Mouse (Mus musculus) myocyte (in vitro differentiated cells): ENCODE data around the gene 4921536K21Rik. TPM values are rescaled to one million over a fixed set of nuclear protein-coding genes. Genes with fewer than 3 reads are reported as not detected.

ENCODE experiments used
- H3K27me3 ChIP-seq: one replicate; pipeline ENCODE4 v1.6.1; 2011; ENCODE audit not compliant: control insufficient read depth, insufficient read depth, insufficient read length
- H3K36me3 ChIP-seq: one replicate; pipeline ENCODE4 v1.6.1; 2011; ENCODE audit not compliant: control insufficient read depth, insufficient read depth
- H3K4me2 ChIP-seq: one replicate; pipeline ENCODE4 v1.6.1; 2011; ENCODE audit warnings: low read depth, control low read depth
- H3K4me3 ChIP-seq: one replicate; pipeline ENCODE4 v1.5.1; 2011; ENCODE audit warnings: mild to moderate bottlenecking, control low read depth, moderate library complexity
- H3K79me2 ChIP-seq: one replicate; pipeline ENCODE4 v1.6.1; 2011; ENCODE audit not compliant: control insufficient read depth, insufficient read depth
- H3ac ChIP-seq: one replicate; pipeline ENCODE4 v1.6.1; 2011; ENCODE audit not compliant: control insufficient read depth, insufficient read length
- CEBPB ChIP-seq: IDR thresholded peaks from 2 replicates; pipeline ENCODE4 v1.6.1; 2011; ENCODE audit warnings: mild to moderate bottlenecking, moderate library complexity; ENCODE audit not compliant: poor library complexity, insufficient read depth, severe bottlenecking
- E2F4 ChIP-seq: IDR thresholded peaks from one replicate; pipeline ENCODE4 v1.6.1; 2011; ENCODE audit warnings: mild to moderate bottlenecking, control low read depth, moderate library complexity; ENCODE audit not compliant: insufficient read depth
- MAX ChIP-seq: IDR thresholded peaks from one replicate; pipeline ENCODE4 v1.6.1; 2011; ENCODE audit warnings: low read depth, mild to moderate bottlenecking, control low read depth
- MYOD1 ChIP-seq, 3 experiments: IDR thresholded peaks; one replicate each; pipeline ENCODE4 v1.6.1; 2011; ENCODE audit warnings: control low read depth in 2 of 3, low read depth in 2 of 3, mild to moderate bottlenecking in 2 of 3, moderate library complexity in 1 of 3; ENCODE audit not compliant: insufficient read length in 2 of 3, control insufficient read depth in 1 of 3
- MYOG ChIP-seq, 3 experiments: IDR thresholded peaks; one replicate each; pipeline ENCODE4 v1.6.1; 2011; ENCODE audit warnings: control low read depth in 2 of 3, low read depth in 2 of 3, mild to moderate bottlenecking in 2 of 3; ENCODE audit not compliant: insufficient read length in 2 of 3, control insufficient read depth in 1 of 3, insufficient read depth in 1 of 3
- POLR2A ChIP-seq: IDR thresholded peaks from one replicate; pipeline ENCODE4 v1.6.1; 2011; ENCODE audit warnings: low read depth, mild to moderate bottlenecking, control low read depth, moderate library complexity; ENCODE audit not compliant: insufficient read length
- POLR2AphosphoS2 ChIP-seq: IDR thresholded peaks from one replicate; pipeline ENCODE4 v1.6.1; 2011; ENCODE audit warnings: low read depth, control low read depth; ENCODE audit not compliant: insufficient read length
- REST ChIP-seq: IDR thresholded peaks from one replicate; pipeline ENCODE4 v1.6.1; 2011; ENCODE audit warnings: mild to moderate bottlenecking, control low read depth, moderate library complexity; ENCODE audit not compliant: insufficient read depth, insufficient read length
- SRF ChIP-seq: IDR thresholded peaks from one replicate; pipeline ENCODE4 v1.6.1; 2011; ENCODE audit warnings: low read depth; ENCODE audit not compliant: control insufficient read depth, insufficient read length
- TCF12 ChIP-seq: IDR thresholded peaks from one replicate; pipeline ENCODE4 v1.6.1; 2011; ENCODE audit warnings: mild to moderate bottlenecking, control low read depth; ENCODE audit not compliant: poor library complexity, insufficient read depth, severe bottlenecking
- TCF3 ChIP-seq: IDR thresholded peaks from one replicate; pipeline ENCODE4 v1.6.1; 2011; ENCODE audit warnings: low read depth, control low read depth; ENCODE audit not compliant: insufficient read length
- USF1 ChIP-seq: IDR thresholded peaks from one replicate; pipeline ENCODE4 v1.6.1; 2011; ENCODE audit warnings: low read depth, mild to moderate bottlenecking, control low read depth, moderate library complexity
- polyA plus RNA-seq: library from polyadenylated mRNA; unstranded; fragments of >200 nt; fragmentation: generic; extraction: Trizol; gene quantifications from one replicate; pipeline ENCODE4 v1.2.1, GENCODE M21; 2012; ENCODE audit warnings: missing spikeins

The 4921536K21Rik gene
- polyA plus RNA-seq, 1 experiment: 1.3 TPM

- no peak overlapping the region for H3K4me3 ChIP-seq
- H3K36me3 ChIP-seq: no peaks in the 10 kb centered on the region
- no peak overlapping the region for H3ac ChIP-seq
- H3K79me2 ChIP-seq: no peaks in the 10 kb centered on the region
- no peaks in the 10 kb centered on the region for H3K27me3 ChIP-seq
- TF ChIP-seq MYOD1 (IDR thresholded peaks at IDR 0.05; ENCODE audit: control insufficient read depth in 1 of 3, insufficient read length in 2 of 3, low read depth in 2 of 3): no peak
- no peak for TF ChIP-seq TCF12
- no peak for TF ChIP-seq TCF3
- TF ChIP-seq E2F4: no peak
- TF ChIP-seq POLR2A: no peak
- TF ChIP-seq MYOG (IDR thresholded peaks at IDR 0.05; ENCODE audit: control insufficient read depth in 1 of 3, insufficient read depth in 1 of 3, insufficient read length in 2 of 3, low read depth in 2 of 3): no peak
- no peak for TF ChIP-seq MAX
- no peak for TF ChIP-seq SRF
- no peak for TF ChIP-seq POLR2AphosphoS2
- TF ChIP-seq CEBPB: no peak
- no peak for TF ChIP-seq USF1
- no peak overlapping the region for H3K4me2 ChIP-seq
These were observed 37.0 kb downstream of the 4921536K21Rik start for GRCm38 (mm10) chr11:3857902-3858301.

- Histone ChIP-seq H3K27me3 (no peaks in the 10 kb centered on the region), H3K4me2 (peak overlapping the region; percentile 67), H3K4me3 (no peak overlapping the region), H3K79me2 (no peaks in the 10 kb centered on the region), H3ac (no peak overlapping the region), H3K36me3 (no peaks in the 10 kb centered on the region)
- no peak for TF ChIP-seq POLR2AphosphoS2
- TF ChIP-seq USF1: no peak
- no peak for TF ChIP-seq SRF
- TF ChIP-seq REST: no peak
- TF ChIP-seq TCF3: no peak
- no peak for TF ChIP-seq POLR2A
- no peak for TF ChIP-seq MYOD1 (IDR thresholded peaks at IDR 0.05; ENCODE audit: control insufficient read depth in 1 of 3, insufficient read length in 2 of 3, low read depth in 2 of 3)
- TF ChIP-seq TCF12: no peak
- TF ChIP-seq E2F4: no peak
These were observed 39.1 kb downstream of the 4921536K21Rik start for GRCm38 (mm10) chr11:3855846-3856245.

GRCm38 (mm10) chr11:3854156-3854555, 40.7 kb downstream of the 4921536K21Rik start:
- Histone ChIP-seq H3K4me3 (no peak overlapping the region), H3K79me2 (no peaks in the 10 kb centered on the region), H3ac (no peak overlapping the region), H3K4me2 (no peak overlapping the region), H3K27me3 (no peaks in the 10 kb centered on the region), H3K36me3 (no peaks in the 10 kb centered on the region)
- TF ChIP-seq SRF (no peak), MYOD1 (IDR thresholded peaks at IDR 0.05; ENCODE audit: control insufficient read depth in 1 of 3, insufficient read length in 2 of 3, low read depth in 2 of 3) (no peak), POLR2AphosphoS2 (no peak), MAX (no peak), E2F4 (no peak), REST (no peak), MYOG (IDR thresholded peaks at IDR 0.05; ENCODE audit: control insufficient read depth in 1 of 3, insufficient read depth in 1 of 3, insufficient read length in 2 of 3, low read depth in 2 of 3) (no peak)

GRCm38 (mm10) chr11:3853481-3854034, 41.3 kb downstream of the 4921536K21Rik start:
- H3K4me3 ChIP-seq: no peak overlapping the region
- H3K4me2 ChIP-seq: no peak overlapping the region
- no peaks in the 10 kb centered on the region for H3K36me3 ChIP-seq
- TF ChIP-seq MYOG (IDR thresholded peaks at IDR 0.05; ENCODE audit: control insufficient read depth in 1 of 3, insufficient read depth in 1 of 3, insufficient read length in 2 of 3, low read depth in 2 of 3): peak in 2 of 3 experiments; percentile 37 to 83
- TF ChIP-seq TCF12: peak; percentile 15
- TF ChIP-seq SRF: peak; percentile 29
- TF ChIP-seq POLR2A: no peak
- TF ChIP-seq POLR2AphosphoS2: no peak
- TF ChIP-seq MYOD1 (IDR thresholded peaks at IDR 0.05; ENCODE audit: control insufficient read depth in 1 of 3, insufficient read length in 2 of 3, low read depth in 2 of 3): peak in 2 of 3 experiments; percentile 45 to 77
- TF ChIP-seq REST: no peak
- H3K27me3 ChIP-seq: no peaks in the 10 kb centered on the region
- no peaks in the 10 kb centered on the region for H3K79me2 ChIP-seq
- H3ac ChIP-seq: no peak overlapping the region

GRCm38 (mm10) chr11:3853031-3853430, 41.9 kb downstream of the 4921536K21Rik start:
- no peak overlapping the region for H3K4me3 ChIP-seq
- TF ChIP-seq MYOD1 (IDR thresholded peaks at IDR 0.05; ENCODE audit: control insufficient read depth in 1 of 3, insufficient read length in 2 of 3, low read depth in 2 of 3) (no peak), E2F4 (no peak), USF1 (no peak), MYOG (IDR thresholded peaks at IDR 0.05; ENCODE audit: control insufficient read depth in 1 of 3, insufficient read depth in 1 of 3, insufficient read length in 2 of 3, low read depth in 2 of 3) (no peak), CEBPB (no peak), REST (no peak), POLR2A (no peak), TCF3 (no peak), SRF (no peak), TCF12 (no peak), POLR2AphosphoS2 (no peak), MAX (no peak)
- H3K4me2 ChIP-seq: no peak overlapping the region
- no peaks in the 10 kb centered on the region for H3K27me3 ChIP-seq
- no peaks in the 10 kb centered on the region for H3K79me2 ChIP-seq
- no peaks in the 10 kb centered on the region for H3K36me3 ChIP-seq
- no peak overlapping the region for H3ac ChIP-seq
